Mouse (Mus musculus) brain, embryonic 14.5 days (tissue): ENCODE data around the gene Psmb3.

Source experiments
- CTCF ChIP-seq: fragments of 200-500 bp; IDR thresholded peaks from 2 replicates; pipeline ENCODE4 v1.5.1; 2012; ENCODE audit warnings: inconsistent platforms, mild to moderate bottlenecking, moderate library complexity, borderline replicate concordance; ENCODE audit not compliant: insufficient read depth, insufficient read length; ENCODE audit errors: extremely low read depth
- POLR2A ChIP-seq: fragments of 200-500 bp; IDR thresholded peaks from 2 replicates; pipeline ENCODE4 v1.6.1; 2012; ENCODE audit warnings: mild to moderate bottlenecking, inconsistent platforms, borderline replicate concordance; ENCODE audit not compliant: poor library complexity, insufficient read depth, insufficient read length, severe bottlenecking; ENCODE audit errors: extremely low read depth

GRCm38 (mm10) chr11:97686322-97686908, 16.8 kb upstream of the Psmb3 start:
- TF ChIP-seq CTCF (no peak), POLR2A (no peak)
